Mouse (Mus musculus) lung, adult 2 months (tissue): Measurements from ENCODE around the gene Plet1. TPM values are rescaled to one million over a fixed set of nuclear protein-coding genes. Genes with fewer than 3 reads are reported as not detected.
A peak's percentile ranks its signal among the peaks of the same experiment; 100 is the strongest.

Source experiments
- DNase-seq: peaks from one replicate; pipeline ENCODE4 v3.0.0; 2022
- H3K4me1 ChIP-seq: fragments of 200-500 bp; 2 replicates; pipeline ENCODE4 v1.6.1; 2011; ENCODE audit warnings: low read length; ENCODE audit not compliant: control insufficient read depth, insufficient read depth
- H3K4me3 ChIP-seq: fragments of 200-500 bp; replicated peaks from 2 replicates; pipeline ENCODE3; 2011; ENCODE audit warnings: low read depth, mild to moderate bottlenecking, control low read depth, low read length; ENCODE audit errors: extremely low read depth
- CTCF ChIP-seq: fragments of 200-500 bp; IDR thresholded peaks from 2 replicates; pipeline ENCODE4 v1.5.1; 2011; ENCODE audit warnings: mild to moderate bottlenecking, low read length, control low read depth; ENCODE audit not compliant: insufficient read depth
- POLR2A ChIP-seq: fragments of 200-500 bp; IDR thresholded peaks from 2 replicates; pipeline ENCODE4 v1.6.1; 2011; ENCODE audit warnings: low read depth, mild to moderate bottlenecking, control low read depth, low read length, borderline replicate concordance; ENCODE audit errors: extremely low read depth
- whole genome bisulfite sequencing: fragments of 180-500 bp; shearing (Covaris S2); methylation state at CpG from one replicate; pipeline ENCODE4 v1.1.7; 2018; 5-methylcytosine and 5-hydroxymethylcytosine counted together
- polyA plus RNA-seq: library from polyadenylated mRNA; depleted of rRNA; stranded (reverse); fragments of >200 nt; gene quantifications from 2 replicates; pipeline ENCODE4 v1.2.3, GENCODE M21; 2012; rRNA removed

The Plet1 gene
- polyA plus RNA-seq, 1 experiment = 55.7 TPM

DNA sequence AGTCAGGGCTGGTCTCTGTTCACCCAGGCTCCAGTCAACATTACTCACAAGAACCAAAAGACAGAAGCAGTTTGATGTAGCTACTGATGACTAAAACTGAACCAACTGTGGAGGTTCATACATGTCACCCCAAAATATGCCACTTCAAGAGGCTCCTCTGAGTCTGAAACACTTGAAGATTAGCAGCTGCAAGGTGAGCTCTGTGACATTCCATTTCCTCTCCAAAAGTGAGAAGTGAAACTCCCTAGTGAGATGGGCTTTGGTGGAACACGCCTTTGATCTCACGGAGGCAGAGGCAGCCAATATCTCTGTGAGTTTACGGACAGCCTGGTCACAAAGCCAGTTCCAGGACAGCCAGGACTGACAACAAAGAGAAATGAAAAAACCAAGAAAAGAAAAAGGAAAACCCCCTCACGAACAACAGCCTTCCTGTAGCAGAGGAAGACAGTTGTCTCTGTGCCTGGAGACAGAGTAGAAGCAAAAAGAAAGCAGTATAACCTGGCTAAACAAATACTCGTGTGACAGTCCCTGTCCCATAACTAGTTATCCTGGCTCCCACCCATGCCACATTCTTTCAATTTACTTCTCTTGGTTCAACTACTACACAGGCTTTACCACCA, 53.6 kb downstream of the Plet1 start:
- DNase-seq = no peak
- Histone ChIP-seq H3K4me3 (no peak overlapping the region), H3K4me1 (no peaks in the 10 kb centered on the region)
- 20% methylated on average over 5 of the region's 5 CpGs for whole genome bisulfite sequencing
- TF ChIP-seq CTCF = no peak
- TF ChIP-seq POLR2A = no peak

DNA sequence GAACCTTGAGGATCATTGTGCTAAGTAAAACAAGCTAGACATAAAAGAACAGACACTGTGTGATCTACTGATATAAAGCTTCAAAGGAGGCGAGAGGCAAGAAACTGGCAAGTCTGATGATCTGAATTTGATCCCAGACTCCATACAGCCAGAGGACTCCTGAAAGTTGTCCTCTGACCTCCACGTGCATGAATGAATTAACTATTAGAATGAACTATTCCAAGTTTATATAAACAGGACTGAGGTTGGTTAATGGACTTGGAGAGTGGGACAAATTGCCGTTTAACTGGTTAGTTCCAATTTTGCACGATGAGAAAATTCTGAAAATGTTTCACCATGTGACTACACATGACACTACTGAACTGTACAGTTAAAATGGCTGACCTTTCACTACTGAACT, 54.6 kb downstream of the Plet1 start:
- DNase-seq = no peak
- H3K4me1 ChIP-seq = no peaks in the 10 kb centered on the region; the same call in 1 of the 2 replicates
- no peak overlapping the region for H3K4me3 ChIP-seq
- TF ChIP-seq POLR2A (no peak), CTCF (no peak)
- WGBS = 59% methylated on average over 4 of the region's 4 CpGs

DNA sequence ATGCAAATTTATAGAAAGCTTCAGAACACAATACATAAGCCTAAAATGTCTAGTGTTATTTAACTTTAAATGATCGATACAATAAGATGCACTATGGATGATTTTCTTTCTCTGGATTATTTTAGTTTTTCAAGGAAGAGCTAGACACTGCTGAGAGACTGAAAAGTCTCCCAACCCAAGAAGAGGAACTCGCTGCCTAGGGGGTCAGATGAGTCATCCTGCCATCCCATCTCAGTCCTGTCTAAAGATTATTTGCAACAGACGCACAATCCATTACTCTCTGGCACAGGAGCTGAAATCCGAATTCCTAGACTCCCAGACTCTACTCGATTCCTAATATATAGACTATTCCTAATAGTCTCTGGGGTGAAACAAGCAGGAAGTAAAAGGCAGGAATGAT, 57.9 kb downstream of the Plet1 start:
- H3K4me3 ChIP-seq = no peak overlapping the region
- no peak for TF ChIP-seq POLR2A
- no peak for TF ChIP-seq CTCF

GRCm38 (mm10) chr9:50553547-50553946, 59.2 kb downstream of the Plet1 start:
- Histone ChIP-seq H3K4me3 (no peak overlapping the region), H3K4me1 (no peaks in the 10 kb centered on the region; the same call in 1 of the 2 replicates)
- no peak for DNase-seq
- TF ChIP-seq CTCF = no peak
- no peak for TF ChIP-seq POLR2A
- 54% methylated on average over 2 of the region's 2 CpGs for WGBS

More for the DNA sequence above, 57.9 kb downstream of the Plet1 start:
- DNase-seq = no peak
- 53% methylated on average over 5 of the region's 5 CpGs for WGBS
- no peaks in the 10 kb centered on the region; the same call in 1 of the 2 replicates for H3K4me1 ChIP-seq

- DNase-seq = peak; percentile 34
- Histone ChIP-seq H3K4me3 (peak within 1 kb of the TSS; percentile 54), H3K4me1 (no peaks in the 10 kb centered on the region; the same call in 1 of the 2 replicates)
- WGBS = 31% methylated on average over 12 of the region's 12 CpGs
- TF ChIP-seq CTCF = no peak
- no peak for TF ChIP-seq POLR2A
Observed at GRCm38 (mm10) chr9:50554241-50555093, 60.1 kb downstream of the Plet1 start, which contains the start of gene Il18. Il18 (plus strand) TSS chr9:50554827.

- no peaks in the 10 kb centered on the region; the same call in 1 of the 2 replicates for H3K4me1 ChIP-seq
- 28% methylated on average over 2 of the region's 2 CpGs for WGBS
- TF ChIP-seq POLR2A = no peak
- no peak for TF ChIP-seq CTCF
- peak within 1 kb of the TSS; percentile 54 for H3K4me3 ChIP-seq
- no peak for DNase-seq
Observed at GRCm38 (mm10) chr9:50555094-50555446, 60.7 kb downstream of the Plet1 start, which contains the start of gene Bco2. Bco2 (minus strand) TSS chr9:50555181.

Other genes starting within 250 kb of the Plet1 start
- gene Rpl10-ps3, start 149.6 kb upstream of the Plet1 start, polyA plus RNA-seq = 44.4 and 49.7 TPM in 2 replicates
- 30.6 and 33.1 TPM in 2 replicates for gene Pts, start 34.2 kb downstream of the Plet1 start, polyA plus RNA-seq
- gene Il18, start 60.3 kb downstream of the Plet1 start, polyA plus RNA-seq = 10.1 and 17.4 TPM in 2 replicates
- gene Bco2, start 60.7 kb downstream of the Plet1 start, polyA plus RNA-seq = 0.53 and 0.70 TPM in 2 replicates
- gene Tex12, start 66.8 kb downstream of the Plet1 start, polyA plus RNA-seq = not detected in 2 replicates
- 91.0 and 114 TPM in 2 replicates for gene Sdhd, start 109.3 kb downstream of the Plet1 start, polyA plus RNA-seq
- 80.5 and 90.8 TPM in 2 replicates for gene Timm8b, start 109.4 kb downstream of the Plet1 start, polyA plus RNA-seq
- 2.7 and 3.7 TPM in 2 replicates for gene Pih1d2, start 122.8 kb downstream of the Plet1 start, polyA plus RNA-seq
- gene Nkapd1, start 122.9 kb downstream of the Plet1 start, polyA plus RNA-seq = 5.3 and 6.3 TPM in 2 replicates
- 13.2 and 20.5 TPM in 2 replicates for gene Dlat, start 165.3 kb downstream of the Plet1 start, polyA plus RNA-seq
- 7.1 and 9.9 TPM in 2 replicates for gene Dixdc1, start 245.0 kb downstream of the Plet1 start, polyA plus RNA-seq